Mouse (Mus musculus) layer of hippocampus, adult 8-10 months (tissue): Measurements from ENCODE around the gene Taok2. TPM values are rescaled to one million over a fixed set of nuclear protein-coding genes. Genes with fewer than 3 reads are reported as not detected.
A peak's percentile ranks its signal among the peaks of the same experiment; 100 is the strongest.

Experiments used
- DNase-seq, 2 experiments: peaks; one replicate each; pipeline ENCODE4 v3.0.0; 2022; ENCODE audit warnings: low spot score in 2 of 2
- total RNA-seq, 4 experiments: library from RNA; stranded (reverse); gene quantifications; 2 replicates each; pipeline ENCODE4 v1.2.4; 2022

Gene Taok2
- total RNA-seq, 4 experiments from 2014 or later: 146 to 179 (median 151) TPM

- DNase-seq: no peak
Observed at GRCm38 (mm10) chr7:126870520-126870891, 14.0 kb downstream of the Taok2 start.

GRCm38 (mm10) chr7:126869780-126870519 lies 14.6 kb downstream of the Taok2 start:
- DNase-seq: no peak

GRCm38 (mm10) chr7:126868003-126868402 lies 16.5 kb downstream of the Taok2 start:
- DNase-seq: no peak

- DNase-seq: no peak
Observed at GRCm38 (mm10) chr7:126867534-126867933, 17.0 kb downstream of the Taok2 start.

GRCm38 (mm10) chr7:126863791-126864190 lies 20.7 kb downstream of the Taok2 start:
- no peak for DNase-seq

- peak; percentile 91 to 95 for DNase-seq
Observed at GRCm38 (mm10) chr7:126862147-126862784, 22.2 kb downstream of the Taok2 start, which contains the start of gene Ino80e. TSS of gene Ino80e (minus strand) at chr7:126862377.

GRCm38 (mm10) chr7:126861429-126862130 lies 22.9 kb downstream of the Taok2 start, which contains the start of gene Hirip3:
TSS of gene Hirip3 (plus strand) at chr7:126861972.
- peak; percentile 91 to 92 for DNase-seq

- DNase-seq: no peak
Observed at GRCm38 (mm10) chr7:126860987-126861386, 23.5 kb downstream of the Taok2 start.

- no peak for DNase-seq
Observed at GRCm38 (mm10) chr7:126856741-126857420, 27.6 kb downstream of the Taok2 start.

- DNase-seq: no peak
Observed at GRCm38 (mm10) chr7:126855641-126856040, 28.9 kb downstream of the Taok2 start.

- no peak for DNase-seq
Observed at GRCm38 (mm10) chr7:126853454-126853853, 31.0 kb downstream of the Taok2 start.

- no peak for DNase-seq
Observed at GRCm38 (mm10) chr7:126851192-126851591, 33.3 kb downstream of the Taok2 start.

- DNase-seq: no peak
Observed at GRCm38 (mm10) chr7:126850161-126850560, 34.3 kb downstream of the Taok2 start.

- DNase-seq: peak in 1 of 2 experiments; percentile 49
Observed at GRCm38 (mm10) chr7:126848794-126849193, 35.7 kb downstream of the Taok2 start.

- DNase-seq: peak in 1 of 2 experiments; percentile 8
Observed at GRCm38 (mm10) chr7:126847421-126848398, 36.8 kb downstream of the Taok2 start.

GRCm38 (mm10) chr7:126847116-126847420 lies 37.4 kb downstream of the Taok2 start, which contains the start of gene Doc2a:
TSS of gene Doc2a (plus strand) at chr7:126847416.
- DNase-seq: no peak

- DNase-seq: no peak
Observed at GRCm38 (mm10) chr7:126845516-126845915, 39.0 kb downstream of the Taok2 start.

GRCm38 (mm10) chr7:126843276-126843675 lies 41.2 kb downstream of the Taok2 start:
- no peak for DNase-seq

- no peak for DNase-seq
Observed at GRCm38 (mm10) chr7:126833294-126833693, 51.2 kb downstream of the Taok2 start.

- peak; percentile 60 to 81 for DNase-seq
Observed at GRCm38 (mm10) chr7:126832036-126832598, 52.4 kb downstream of the Taok2 start.
